Comparison of ENCODE assay signal across 23 mouse cellular contexts in genomic region chr2:62115346-62115745, GRCm38 (mm10).
A peak's percentile ranks its signal among the peaks of the same experiment; 100 is the strongest.
DNase-seq lines count a peak whose midpoint lies in the region; ATAC-seq and TF ChIP-seq lines count a peak whose summit lies in the region.
"Had no signal": no experiment of that assay in that cellular context is flagged by ENCODE, and none has a peak within 500 bp of the region (broad histone marks: within the 10 kb centered on the region; RNA-seq: fewer than 3 reads in every experiment).

No protein-coding gene starts in this region.

- no peak for TF ChIP-seq CTCF in lung, postnatal 0 days (IDR thresholded peaks at IDR 0.05)

- H3K27ac ChIP-seq in lung, postnatal 0 days (ENCODE audit: low read length), result no peak overlapping the region
- H3K27ac ChIP-seq: forebrain, embryonic 13.5 days; gastrocnemius, adult 2 months; heart, embryonic 10.5 days; hindbrain, embryonic 13.5 days; limb, embryonic 10.5 days; neural tube, embryonic 15.5 days had no signal

- intact Hi-C loops in left cerebral cortex, postnatal 10 days (cut with DNase I), result no loop called here

- H3K36me3 ChIP-seq in lung, postnatal 0 days (ENCODE audit: insufficient read depth, low read length), result no peaks in the 10 kb centered on the region
- H3K36me3 ChIP-seq: heart, embryonic 10.5 days; hindbrain, embryonic 13.5 days; limb, embryonic 10.5 days; neural tube, embryonic 15.5 days had no signal

- H3K27me3 ChIP-seq in lung, postnatal 0 days (replicated peaks; ENCODE audit: insufficient read depth, low read length), result no peaks in the 10 kb centered on the region
- H3K27me3 ChIP-seq: forebrain, embryonic 13.5 days; hindbrain, embryonic 13.5 days; neural tube, embryonic 15.5 days; Patski had no signal

- no peaks in the 10 kb centered on the region for H3K9me3 ChIP-seq in lung, postnatal 0 days (ENCODE audit: low read length)
- H3K9me3 ChIP-seq: forebrain, embryonic 13.5 days; heart, embryonic 10.5 days; hindbrain, embryonic 13.5 days; limb, embryonic 10.5 days; neural tube, embryonic 15.5 days had no signal

- no peak overlapping the region for H3K9ac ChIP-seq in lung, postnatal 0 days (replicated peaks; ENCODE audit: low read depth)
- H3K9ac ChIP-seq: forebrain, embryonic 13.5 days; hindbrain, embryonic 13.5 days; neural tube, embryonic 15.5 days had no signal

- H3K4me3 ChIP-seq in lung, postnatal 0 days (ENCODE audit: low read depth, low read length), result no peak overlapping the region
- H3K4me3 ChIP-seq: forebrain, embryonic 13.5 days; gastrocnemius, adult 2 months; heart, embryonic 10.5 days; hindbrain, embryonic 13.5 days; limb, embryonic 10.5 days; neural tube, embryonic 15.5 days had no signal

- no peak for TF ChIP-seq EP300 in lung, postnatal 0 days (IDR thresholded peaks at IDR 0.05)

- H3K4me1 ChIP-seq in lung, postnatal 0 days (ENCODE audit: insufficient read depth, low read depth, low read length), result no peaks in the 10 kb centered on the region
- H3K4me1 ChIP-seq: forebrain, embryonic 13.5 days; heart, embryonic 10.5 days; hindbrain, embryonic 13.5 days; limb, embryonic 10.5 days; neural tube, embryonic 15.5 days had no signal

- DNase-seq in frontal cortex, postnatal 25 days (ENCODE audit: low spot score in 2 of 2), result no peak
- peak; percentile 30 to 54 for DNase-seq in left cerebral cortex, adult 18-20 months (ENCODE audit: low spot score in 2 of 2)
- DNase-seq in left cerebral cortex, postnatal 10 days (ENCODE audit: extremely low spot score in 1 of 2, low spot score in 2 of 2), result no peak
- DNase-seq in 416B (ENCODE audit: low read depth), result peak; percentile 84
- DNase-seq in fibroblast of lung, adult 2 months (ENCODE audit: low read depth), result peak; percentile 4
- no peak for DNase-seq in urinary bladder, postnatal 4 days (ENCODE audit: low spot score in 2 of 2)
- DNase-seq in lung, postnatal 0 days (ENCODE audit: low spot score), result no peak
- DNase-seq: cerebellum, adult 9-11 months; gastrocnemius, adult 2 months; heart, postnatal 10 days; kidney, adult 8-10 months; kidney, postnatal 25 days; lung, adult 18-20 months; lung, postnatal 36 days; thymus, postnatal 25 days had no signal

- ATAC-seq in frontal cortex, adult (ENCODE audit: low TSS enrichment), result peak; percentile 96
- ATAC-seq in lung, postnatal 0 days, result no peak
- ATAC-seq: forebrain, embryonic 13.5 days; midbrain, embryonic 16.5 days; Patski had no signal

- WGBS in lung, postnatal 0 days, result 77% methylated on average over 4 of the region's 4 CpGs

- no peak overlapping the region for H3K4me2 ChIP-seq in lung, postnatal 0 days (replicated peaks; ENCODE audit: low read depth, low read length)
- H3K4me2 ChIP-seq: forebrain, embryonic 13.5 days; hindbrain, embryonic 13.5 days; neural tube, embryonic 15.5 days had no signal

Comparison
In these comparisons a context has a peak if more than half of its experiments do, and no peak if none do; other contexts are left out.
1. DNase-seq: peak in left cerebral cortex, adult 18-20 months (2 of 2), 416B (single experiment) and fibroblast of lung, adult 2 months (single experiment); none in frontal cortex, postnatal 25 days (0 of 2), left cerebral cortex, postnatal 10 days (0 of 2), urinary bladder, postnatal 4 days (0 of 2) and lung, postnatal 0 days (single experiment).